Mouse (Mus musculus) kidney, adult 18-20 months (tissue): ENCODE data around the gene Ift122.

ENCODE experiments used
- DNase-seq: peaks from one replicate; pipeline ENCODE4 v3.0.0; 2021

Ift122 gene

DNA sequence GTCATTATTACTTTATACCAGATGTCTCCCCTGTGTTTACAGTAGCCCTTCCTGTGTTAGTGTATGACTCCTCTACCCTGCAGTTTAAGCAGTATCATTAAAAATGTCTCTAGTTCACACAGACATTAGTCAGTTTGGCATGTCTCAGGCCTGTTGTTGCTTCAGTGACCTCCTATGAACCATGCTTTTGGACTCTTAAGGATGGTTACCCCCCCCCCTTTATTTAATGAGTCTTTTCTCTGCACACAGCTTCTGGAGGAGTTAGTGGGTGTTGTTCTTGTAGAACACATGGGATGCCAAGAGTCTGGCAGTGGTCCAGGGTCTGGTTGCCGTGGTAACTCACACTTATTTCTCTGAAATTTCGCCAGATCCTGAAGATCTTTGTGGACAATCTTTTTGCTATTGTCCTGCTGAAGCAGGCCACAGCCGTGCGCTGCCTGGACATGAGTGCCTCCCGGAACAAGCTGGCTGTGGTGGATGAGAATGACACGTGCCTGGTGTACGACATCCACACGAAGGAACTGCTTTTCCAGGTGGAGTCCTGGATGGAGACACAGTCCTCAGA is 38.3 kb downstream of the Ift122 start:
- no peak for DNase-seq

- DNase-seq, result no peak
Measured at GRCm38 (mm10) chr6:115892363-115892762, 39.1 kb downstream of the Ift122 start.

DNA sequence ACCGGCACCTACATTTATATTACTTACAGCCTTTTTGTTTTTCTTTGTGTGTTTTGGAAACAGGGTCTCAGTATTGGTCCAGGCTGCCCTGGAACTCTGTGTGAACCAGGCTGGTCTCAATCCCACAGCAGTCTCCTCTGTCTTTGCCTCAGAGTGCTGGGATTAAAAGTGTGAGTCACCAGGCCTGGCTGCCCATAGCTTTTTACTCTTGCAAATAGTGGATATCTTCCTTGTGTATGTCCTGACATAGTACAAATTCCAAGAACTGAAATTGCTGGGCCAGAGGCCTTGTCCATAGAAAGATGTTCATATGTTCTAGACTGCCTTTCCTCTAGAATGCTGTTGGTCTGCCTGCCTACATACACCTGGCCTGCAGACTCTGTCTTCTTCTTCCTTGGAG is 43.1 kb downstream of the Ift122 start:
- no peak for DNase-seq

DNA sequence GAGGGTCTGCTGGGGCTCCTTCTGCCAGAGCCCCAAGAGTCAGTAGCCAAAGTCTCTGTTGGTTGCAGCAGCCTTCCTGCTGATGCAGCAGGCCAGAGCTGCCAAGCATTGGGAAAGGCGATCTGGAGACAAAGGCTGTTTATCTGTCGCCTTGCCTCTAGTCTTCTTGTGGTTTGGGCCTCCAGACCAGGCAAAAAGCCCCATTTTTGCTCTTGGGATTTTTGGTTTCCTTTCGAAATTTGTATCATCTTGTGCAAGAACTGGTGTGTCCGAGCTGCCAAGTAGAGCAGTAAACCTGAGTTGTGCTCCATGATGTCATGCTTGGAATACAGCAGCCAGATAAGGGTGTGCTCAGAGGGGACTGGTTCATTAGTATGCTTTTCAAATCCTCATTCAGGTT is 43.8 kb downstream of the Ift122 start:
- DNase-seq, result no peak

DNA sequence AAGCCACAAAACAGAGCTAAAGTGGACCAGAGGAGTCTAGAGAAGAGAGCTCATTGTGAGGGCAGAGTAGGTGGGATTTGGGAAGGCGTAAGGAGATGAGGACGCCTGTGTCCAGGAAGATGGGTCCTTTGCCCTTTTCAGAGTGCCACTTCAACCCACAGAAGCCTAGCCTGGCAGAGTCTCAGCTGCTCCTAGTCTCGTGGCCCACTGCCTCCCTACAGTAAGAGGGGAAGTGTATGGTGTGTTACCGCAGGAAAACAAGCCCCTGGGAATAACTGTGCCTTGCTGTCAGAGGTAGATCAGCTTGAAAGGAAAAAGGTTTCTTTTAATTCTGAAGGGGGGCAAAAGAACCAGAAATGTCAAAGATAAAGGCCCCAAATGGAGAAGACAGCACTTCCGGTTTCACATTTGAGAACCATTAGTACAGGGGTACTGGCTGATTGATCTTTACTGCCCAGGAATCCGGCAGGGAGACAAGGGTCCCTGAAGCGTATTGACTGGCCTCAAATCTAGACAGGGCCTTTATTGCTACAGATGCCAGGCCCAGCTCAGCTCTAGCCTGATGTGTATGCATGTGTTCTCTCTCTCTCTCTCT is 44.8 kb downstream of the Ift122 start:
- DNase-seq, result no peak

DNA sequence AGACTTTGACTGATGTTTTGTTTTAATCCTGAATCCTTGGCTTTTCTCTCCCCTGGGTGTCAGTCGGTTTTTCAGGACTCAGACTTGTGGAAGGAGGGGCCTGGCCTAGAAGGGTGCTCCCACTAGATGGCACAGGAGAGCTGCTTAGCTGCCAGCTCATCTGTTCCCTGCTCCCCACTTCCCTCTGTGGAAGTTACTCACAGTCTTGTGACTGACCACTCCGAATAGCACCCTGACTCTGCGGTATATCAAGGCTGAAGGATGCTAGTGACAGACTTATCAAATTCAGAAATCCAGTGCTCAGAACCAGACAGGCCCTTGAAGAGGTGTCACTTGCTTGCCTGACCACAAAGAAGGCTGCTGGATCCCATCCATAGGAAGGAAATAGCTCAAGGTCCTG is 47.8 kb downstream of the Ift122 start:
- peak; percentile 75 for DNase-seq

- DNase-seq, result peak; percentile 46
Measured at GRCm38 (mm10) chr6:115901489-115901931, 48.2 kb downstream of the Ift122 start.

DNA sequence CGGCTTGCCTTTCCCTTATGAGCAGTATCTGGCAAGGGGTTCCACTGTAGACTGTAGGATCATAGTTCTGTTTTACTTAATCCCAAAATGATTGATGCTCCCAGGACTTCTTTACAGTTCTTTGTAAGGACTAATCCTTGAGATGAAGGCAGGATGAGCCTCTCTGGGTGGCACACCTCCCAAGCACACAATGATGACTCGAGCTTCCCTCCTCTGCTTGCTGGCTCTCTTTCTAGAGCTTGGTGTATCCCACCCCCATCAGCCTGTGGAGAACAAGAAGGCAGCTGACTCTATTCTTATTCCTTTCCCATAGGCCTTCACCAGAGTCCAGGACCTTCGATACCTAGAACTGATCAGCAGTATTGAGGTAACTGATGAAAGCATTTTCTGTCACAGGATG is 49.3 kb downstream of the Ift122 start:
- DNase-seq, result no peak

DNA sequence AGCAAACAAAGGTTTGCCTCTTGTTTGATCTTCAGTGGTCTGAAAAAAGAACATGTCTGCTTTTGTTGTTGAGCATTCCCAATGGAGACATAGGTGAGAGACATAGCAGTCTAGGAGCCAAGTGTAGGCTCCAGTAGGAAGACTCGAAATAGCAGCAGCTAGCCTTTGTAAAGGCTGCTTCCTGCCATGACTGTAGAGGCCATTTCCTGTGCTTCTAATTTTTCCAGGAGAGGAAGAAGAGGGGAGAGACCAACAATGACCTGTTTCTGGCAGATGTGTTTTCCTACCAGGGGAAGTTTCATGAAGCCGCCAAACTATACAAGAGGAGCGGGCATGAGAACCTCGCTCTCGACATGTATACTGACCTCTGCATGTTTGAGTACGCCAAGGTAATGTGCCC is 52.3 kb downstream of the Ift122 start:
- DNase-seq, result no peak

DNA sequence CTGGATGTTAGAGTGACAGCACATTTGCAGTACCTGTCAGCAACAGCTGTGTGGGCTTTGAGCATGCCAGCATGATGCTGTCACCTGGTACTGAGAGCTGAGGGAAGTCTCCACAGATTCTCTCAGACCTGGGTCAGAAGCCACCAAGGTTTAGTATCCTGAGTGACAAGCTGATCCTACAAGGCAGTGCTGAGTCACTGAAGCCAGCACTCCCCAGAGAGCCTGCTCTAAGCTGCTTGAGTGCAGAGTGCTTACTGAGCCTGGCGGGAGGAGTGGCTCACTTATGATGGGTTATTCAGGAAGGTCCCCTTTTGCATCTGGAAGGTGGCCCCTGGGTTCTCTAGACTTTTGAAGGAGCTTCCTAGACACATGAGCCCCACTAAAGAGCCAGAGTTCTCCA is 53.2 kb downstream of the Ift122 start:
- no peak for DNase-seq

DNA sequence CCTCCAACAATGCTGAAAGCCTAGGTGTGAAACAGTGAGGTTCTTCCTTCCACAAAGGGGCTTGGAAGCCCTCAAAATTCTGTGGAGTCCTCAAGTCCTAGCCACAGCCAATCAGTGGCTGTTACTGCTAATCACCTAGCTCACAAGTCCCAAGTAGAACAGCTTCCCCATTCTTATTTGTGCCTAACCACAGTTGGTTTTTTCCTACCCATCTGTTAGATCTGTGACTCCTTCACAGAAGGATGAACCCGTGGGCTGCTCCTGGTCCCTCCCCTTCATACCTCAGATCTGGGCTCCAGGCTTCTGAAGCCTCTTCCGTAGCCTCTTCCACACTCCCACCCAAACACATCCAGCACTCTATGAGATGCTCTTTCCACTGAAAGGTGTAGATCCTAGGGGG is 53.6 kb downstream of the Ift122 start:
- no peak for DNase-seq

DNA sequence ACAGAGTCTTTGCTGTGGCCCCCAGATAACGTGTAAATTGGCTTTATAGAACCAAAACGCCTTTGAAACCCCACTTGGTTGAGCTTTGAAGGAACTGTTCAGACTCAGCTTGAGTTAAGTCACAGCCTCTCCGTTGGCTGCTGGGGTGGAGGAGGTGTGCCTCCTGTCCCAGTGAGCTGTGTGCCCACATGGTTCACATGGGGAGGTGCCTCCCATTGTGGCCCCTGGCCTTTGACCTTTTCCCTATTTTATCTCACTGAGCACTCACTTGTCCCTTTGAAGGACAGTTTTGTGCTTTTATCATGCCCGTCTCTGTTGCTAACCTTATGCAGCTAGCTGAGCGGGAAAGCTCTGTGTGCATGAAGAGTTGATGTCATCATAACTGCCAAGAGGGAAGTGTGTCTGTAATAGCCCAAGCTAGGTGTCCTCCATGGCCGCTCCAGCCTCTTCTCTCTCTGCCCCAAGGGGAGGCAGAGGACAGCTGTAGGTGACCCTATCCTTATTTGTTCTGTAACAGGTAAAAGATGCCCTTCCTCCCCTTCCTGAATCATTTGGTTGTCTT is 55.2 kb downstream of the Ift122 start:
- DNase-seq, result no peak

- DNase-seq, result no peak
Measured at GRCm38 (mm10) chr6:115909052-115909451, 55.8 kb downstream of the Ift122 start.

DNA sequence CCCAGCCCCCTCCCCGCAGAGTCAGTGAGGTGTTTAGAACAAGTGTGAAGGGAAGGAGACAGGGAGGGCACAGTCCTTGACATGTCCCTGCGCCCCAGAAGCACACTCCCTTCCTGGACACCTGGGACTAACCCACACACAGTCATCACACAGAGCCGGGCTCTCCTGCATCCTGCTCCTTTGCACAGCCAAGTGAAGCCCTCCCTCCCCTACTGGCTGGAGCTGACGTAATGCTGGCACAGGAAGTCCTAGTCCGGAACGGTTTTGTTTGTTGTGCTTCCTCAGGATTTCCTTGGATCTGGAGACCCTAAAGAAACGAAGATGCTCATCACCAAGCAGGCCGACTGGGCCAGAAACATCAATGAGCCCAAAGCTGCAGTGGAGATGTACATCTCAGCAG is 56.7 kb downstream of the Ift122 start:
- DNase-seq, result peak; percentile 68

GRCm38 (mm10) chr6:115911763-115912162 is 58.5 kb downstream of the Ift122 start:
- no peak for DNase-seq

- no peak for DNase-seq
Measured at GRCm38 (mm10) chr6:115913482-115913881, 60.2 kb downstream of the Ift122 start.

- no peak for DNase-seq
Measured at GRCm38 (mm10) chr6:115914511-115915202, 61.4 kb downstream of the Ift122 start.

DNA sequence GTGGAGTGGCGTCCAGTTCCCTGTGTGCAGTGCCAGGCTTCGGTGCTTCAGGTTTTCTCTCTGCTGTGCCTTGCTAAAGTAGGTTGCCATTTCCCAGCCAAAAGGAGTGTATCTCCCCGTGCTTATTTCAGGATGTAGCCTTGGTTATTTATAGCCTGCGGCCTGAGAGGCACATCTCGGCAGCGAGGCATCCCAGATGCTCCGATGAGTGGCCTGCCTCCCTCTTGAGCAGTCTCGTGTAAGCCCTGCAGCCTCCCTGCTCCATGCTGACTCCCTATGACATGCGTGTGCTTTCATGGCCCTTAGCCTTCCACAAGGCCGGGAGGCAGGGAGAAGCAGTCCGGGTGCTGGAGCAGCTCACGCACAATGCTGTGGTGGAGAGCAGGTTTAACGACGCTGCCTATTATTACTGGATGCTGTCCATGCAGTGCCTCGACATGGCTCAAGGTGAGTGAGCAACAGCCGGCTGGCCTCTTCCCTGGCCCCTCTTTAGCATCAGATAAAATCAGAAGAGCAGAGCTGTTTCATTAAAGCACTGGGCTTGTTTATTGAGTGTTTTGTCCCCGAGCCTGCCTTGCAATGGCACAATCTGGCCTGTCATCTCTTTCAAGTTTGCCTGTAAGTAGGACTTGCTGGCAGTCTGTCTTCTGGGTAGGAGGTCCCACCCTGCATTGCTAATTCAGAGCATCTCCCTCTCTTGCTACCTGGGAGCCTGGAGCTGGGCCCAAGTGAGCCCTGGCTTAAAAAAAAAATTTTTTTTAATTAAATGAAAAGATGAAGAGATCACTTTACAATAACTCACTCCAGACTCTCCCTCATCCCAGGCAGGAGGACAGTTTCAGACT is 62.6 kb downstream of the Ift122 start:
- DNase-seq, result no peak

GRCm38 (mm10) chr6:115916611-115917010 is 63.3 kb downstream of the Ift122 start:
- no peak for DNase-seq

GRCm38 (mm10) chr6:115918615-115919014 is 65.3 kb downstream of the Ift122 start:
- DNase-seq, result no peak

GRCm38 (mm10) chr6:115919876-115920275 is 66.6 kb downstream of the Ift122 start:
- no peak for DNase-seq

- DNase-seq, result peak; percentile 24
Measured at GRCm38 (mm10) chr6:115924829-115925228, 71.6 kb downstream of the Ift122 start.

DNA sequence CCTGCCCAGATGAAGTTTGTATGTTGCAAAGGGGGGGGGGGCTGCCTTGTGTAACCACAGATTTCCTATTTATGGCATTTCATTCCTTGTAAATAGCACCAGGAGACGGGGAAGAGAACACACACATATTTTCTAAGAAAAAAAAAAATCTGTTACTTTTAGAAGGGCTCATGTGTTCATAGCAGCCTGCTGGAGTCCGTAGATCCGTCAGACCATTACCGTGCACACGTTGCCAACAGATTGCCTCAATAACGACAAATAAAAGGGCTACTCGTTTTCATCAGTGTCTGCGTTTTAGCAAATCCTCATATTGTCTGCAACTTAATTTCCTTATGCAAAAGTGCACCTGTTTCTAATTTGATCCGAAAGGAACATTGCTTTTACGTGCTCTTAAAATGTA is 73.1 kb downstream of the Ift122 start:
- DNase-seq, result no peak
